8 mouse cellular contexts compared by ENCODE assay signal in genomic region chr16:38087645-38088125, GRCm38 (mm10). TPM values are rescaled to one million over a fixed set of nuclear protein-coding genes. Genes with fewer than 3 reads are reported as not detected.
DNase-seq lines count a peak whose midpoint lies in the region; ATAC-seq and TF ChIP-seq lines count a peak whose summit lies in the region.

No protein-coding gene starts in this region.

- TF ChIP-seq CTCF in G1E (IDR thresholded peaks at IDR 0.05; ENCODE audit: low read depth, low read length), result no peak
- no peak for TF ChIP-seq CTCF in liver, embryonic 14.5 days (IDR thresholded peaks at IDR 0.05; ENCODE audit: low read depth)

- WGBS in heart, embryonic 15.5 days, result 3% methylated on average over 11 of the region's 11 CpGs
- 2% methylated on average over 11 of the region's 11 CpGs for WGBS in forebrain, embryonic 11.5 days
- 16% methylated on average over 11 of the region's 11 CpGs for WGBS in liver, embryonic 14.5 days (ENCODE audit: insufficient replicate concordance)

- peak overlapping the region; percentile 84 for H3K9ac ChIP-seq in heart, embryonic 15.5 days
- H3K9ac ChIP-seq in forebrain, embryonic 11.5 days (ENCODE audit: low read length), result peak overlapping the region; percentile 89
- peak overlapping the region; percentile 69 for H3K9ac ChIP-seq in liver, embryonic 14.5 days (replicated peaks)

- no peaks in the 10 kb centered on the region for H3K9me3 ChIP-seq in heart, embryonic 15.5 days (replicated peaks)
- no peaks in the 10 kb centered on the region for H3K9me3 ChIP-seq in G1E (replicated peaks)
- no peaks in the 10 kb centered on the region for H3K9me3 ChIP-seq in forebrain, embryonic 11.5 days (ENCODE audit: control insufficient read depth, low read length)
- no peaks in the 10 kb centered on the region for H3K9me3 ChIP-seq in liver, embryonic 14.5 days (ENCODE audit: control insufficient read depth, low read length)

- TF ChIP-seq EP300 in liver, embryonic 14.5 days (IDR thresholded peaks at IDR 0.05; ENCODE audit: low read depth), result no peak

- intact Hi-C loops in heart, postnatal 14 days (cut with DNase I), result loop anchor here (2.0 to 5.0 kb wide), 2 partner anchors 93 to 220 kb away; partner anchors contain the start of gene Lrrc58

- H3K36me3 ChIP-seq in heart, embryonic 15.5 days, result no peaks in the 10 kb centered on the region
- H3K36me3 ChIP-seq in G1E (replicated peaks), result peaks cover 7% of the 10 kb centered on the region
- no peaks in the 10 kb centered on the region for H3K36me3 ChIP-seq in forebrain, embryonic 11.5 days (ENCODE audit: control insufficient read depth, insufficient read depth, low read length)
- no peaks in the 10 kb centered on the region for H3K36me3 ChIP-seq in liver, embryonic 14.5 days (replicated peaks; ENCODE audit: control insufficient read depth, insufficient read depth, low read depth)

- peak overlapping the region; percentile 100 for H3K27ac ChIP-seq in heart, embryonic 15.5 days
- H3K27ac ChIP-seq in forebrain, embryonic 11.5 days (ENCODE audit: low read depth, low read length), result peak overlapping the region; percentile 100
- peak overlapping the region; percentile 70 for H3K27ac ChIP-seq in liver, embryonic 14.5 days

- H3K27me3 ChIP-seq in heart, embryonic 15.5 days, result no peaks in the 10 kb centered on the region
- no peaks in the 10 kb centered on the region for H3K27me3 ChIP-seq in G1E (ENCODE audit: insufficient read depth, low read length)
- no peaks in the 10 kb centered on the region for H3K27me3 ChIP-seq in forebrain, embryonic 11.5 days (ENCODE audit: control insufficient read depth, insufficient read depth, low read length)
- H3K27me3 ChIP-seq in liver, embryonic 14.5 days (ENCODE audit: control insufficient read depth, insufficient read depth, low read length), result no peaks in the 10 kb centered on the region

- H3K4me2 ChIP-seq in heart, embryonic 15.5 days, result peak overlapping the region; percentile 78
- H3K4me2 ChIP-seq in forebrain, embryonic 11.5 days (ENCODE audit: low read depth, low read length, severe bottlenecking), result peak overlapping the region; percentile 80
- peak overlapping the region; percentile 90 for H3K4me2 ChIP-seq in liver, embryonic 14.5 days (ENCODE audit: low read depth)

- no peak for DNase-seq in heart, postnatal 14 days
- DNase-seq in G1E (ENCODE audit: low spot score), result peak; percentile 2
- DNase-seq in forebrain, embryonic 11.5 days (ENCODE audit: low spot score), result no peak
- DNase-seq in liver, embryonic 14.5 days (ENCODE audit: low read depth in 3 of 3, low spot score in 3 of 3), result peak in 1 of 3 experiments; percentile 20
- DNase-seq in right cerebral cortex, adult 2 months (ENCODE audit: low spot score in 2 of 2), result no peak
- DNase-seq in layer of hippocampus, adult 9-11 months, result no peak

- ATAC-seq in heart, embryonic 15.5 days (replicated peaks; ENCODE audit: insufficient number of reproducible peaks, insufficient read depth, low FRiP score, low read depth), result no peak
- no peak for ATAC-seq in G1E (ENCODE audit: extremely low read depth, insufficient number of reproducible peaks, low FRiP score, poor library complexity, severe bottlenecking)
- no peak; the same call in 1 of the 2 replicates for ATAC-seq in forebrain, embryonic 11.5 days (replicated peaks; ENCODE audit: low FRiP score)
- ATAC-seq in liver, embryonic 14.5 days (ENCODE audit: insufficient read depth), result no peak
- ATAC-seq in megakaryocyte progenitor cell, adult 5-6 weeks (replicated peaks; ENCODE audit: poor library complexity), result no peak

- peaks cover 10% of the 10 kb centered on the region for H3K4me1 ChIP-seq in heart, embryonic 15.5 days (replicated peaks)
- H3K4me1 ChIP-seq in G1E (ENCODE audit: insufficient read depth, low read depth, low read length), result peaks cover 20% of the 10 kb centered on the region
- H3K4me1 ChIP-seq in forebrain, embryonic 11.5 days (replicated peaks; ENCODE audit: control insufficient read depth, insufficient read depth, low read length), result 0 out of 2 replicates have a peak, but pooled peaks cover 1% of the 10 kb centered on the region
- peaks cover 11 to 12% of the 10 kb centered on the region in 2 experiments for H3K4me1 ChIP-seq in liver, embryonic 14.5 days (replicated peaks; ENCODE audit: control insufficient read depth in 2 of 2, insufficient read depth in 2 of 2, low read length in 1 of 2)

- peak overlapping the region; percentile 96 for H3K4me3 ChIP-seq in heart, embryonic 15.5 days
- peak overlapping the region; percentile 83 for H3K4me3 ChIP-seq in G1E (ENCODE audit: low read depth, low read length)
- H3K4me3 ChIP-seq in forebrain, embryonic 11.5 days (ENCODE audit: low read depth, low read length), result peak overlapping the region; percentile 45
- H3K4me3 ChIP-seq in liver, embryonic 14.5 days (ENCODE audit: insufficient read depth in 1 of 2, low read depth in 2 of 2, low read length in 2 of 2), result peak overlapping the region; percentile 76 to 84

RNA-seq across cellular contexts. Expression of gene Gsk3b, which starts 1.1 kb away (rescaled TPM):
- polyA plus RNA-seq in heart, embryonic 15.5 days (2015; fragmentation: Nextera tagmentation; extraction: Ambion mirVana), result 38.2 and 40.0 TPM in 2 replicates
- 10 to 100 TPM; 54.5 to 55.3 TPM for total RNA-seq in heart, postnatal 14 days (2021)
- total RNA-seq in G1E (2014; fragmentation: Nextera tagmentation) (93.8 and 112 TPM in 2 replicates), G1E (2017) (33.3 and 49.2 TPM in 2 replicates)
- 9.3 and 10.1 TPM in 2 replicates for polyA plus RNA-seq in G1E (2012)
- 106 and 110 TPM in 2 replicates for polyA plus RNA-seq in forebrain, embryonic 11.5 days (2014; fragmentation: Nextera tagmentation; extraction: Ambion mirVana)
- 2.9 TPM in 2 replicates for polyA plus RNA-seq in liver, embryonic 14.5 days (2012; rRNA removed)
- polyA plus RNA-seq in liver, embryonic 14.5 days (2014; fragmentation: Nextera tagmentation; extraction: Ambion mirVana), result 10.3 and 10.8 TPM in 2 replicates
- 43.8 and 49.7 TPM in 2 replicates for total RNA-seq in megakaryocyte progenitor cell, adult 5-6 weeks (2015)
- 20.1 and 23.5 TPM in 2 replicates for total RNA-seq in megakaryocyte progenitor cell, adult 5-6 weeks (2017)

Comparison
In these comparisons a context has a peak if more than half of its experiments do, and no peak if none do; other contexts are left out.
1. H3K4me3 ChIP-seq: peak in every context shown above with its lines; median percentile 96 in heart, embryonic 15.5 days; 83 in G1E; 80 in liver, embryonic 14.5 days; 45 in forebrain, embryonic 11.5 days.